Mouse (Mus musculus) thymus, postnatal 14 days (tissue): ENCODE measurements around the gene S100a2.
A peak's percentile ranks its signal among the peaks of the same experiment; 100 is the strongest.

Experiments
- DNase-seq: peaks from one replicate; pipeline ENCODE4 v3.0.0; 2021

The S100a2 gene

GRCm38 (mm10) chr3:90621552-90621951 lies 31.5 kb downstream of the S100a2 start:
- no peak for DNase-seq

DNA sequence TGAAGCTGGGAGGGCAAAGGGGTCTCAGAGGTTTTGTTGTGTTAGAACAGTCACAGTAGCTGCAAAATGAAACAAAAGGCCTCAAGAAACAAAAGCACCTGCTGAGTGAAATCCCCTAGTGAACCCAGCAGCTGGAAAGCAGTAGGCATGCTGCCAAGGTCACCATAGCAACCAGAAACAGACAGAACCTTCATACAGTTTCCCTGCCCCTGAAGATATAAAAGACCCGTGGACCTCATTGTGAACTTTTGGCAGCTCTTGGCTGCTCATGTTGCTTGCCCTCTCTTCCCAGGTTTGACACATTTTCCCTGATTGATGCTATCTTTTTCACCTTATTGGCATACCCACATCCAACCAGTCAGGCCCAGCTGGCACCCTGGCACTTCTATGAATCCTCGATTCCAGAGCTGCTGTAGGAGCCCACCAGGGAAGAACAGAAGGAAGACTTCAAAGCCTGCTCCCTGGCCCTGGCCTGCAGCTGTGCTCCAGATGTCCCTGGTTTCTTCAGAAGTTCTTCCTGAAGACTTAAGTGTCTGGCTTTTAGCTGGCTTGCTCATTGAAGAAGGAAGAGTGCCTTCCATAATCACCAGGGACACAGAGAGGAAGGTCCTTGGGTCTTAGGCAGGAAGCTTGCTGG lies 33.5 kb downstream of the S100a2 start:
- DNase-seq, result peak; percentile 58

DNA sequence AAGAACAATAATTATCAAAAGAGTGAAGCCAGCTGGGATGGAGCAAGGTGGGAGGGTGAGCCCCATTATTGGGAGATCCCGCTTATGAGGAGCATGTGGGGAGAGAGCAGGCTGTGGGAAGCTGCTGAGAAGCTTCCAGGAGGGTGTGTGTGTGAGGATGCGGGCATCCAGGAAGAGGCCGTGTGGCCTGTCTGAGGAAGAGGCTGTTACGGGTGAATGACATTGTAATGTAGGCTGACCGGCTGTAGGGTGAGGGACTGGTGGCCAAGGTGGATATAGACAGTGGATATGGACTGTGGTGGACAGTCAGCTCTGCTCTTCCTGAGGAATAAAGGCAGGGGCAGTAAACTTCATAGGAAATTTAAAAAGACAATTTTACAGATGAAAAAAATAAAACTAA lies 35.4 kb downstream of the S100a2 start:
- DNase-seq, result no peak

DNA sequence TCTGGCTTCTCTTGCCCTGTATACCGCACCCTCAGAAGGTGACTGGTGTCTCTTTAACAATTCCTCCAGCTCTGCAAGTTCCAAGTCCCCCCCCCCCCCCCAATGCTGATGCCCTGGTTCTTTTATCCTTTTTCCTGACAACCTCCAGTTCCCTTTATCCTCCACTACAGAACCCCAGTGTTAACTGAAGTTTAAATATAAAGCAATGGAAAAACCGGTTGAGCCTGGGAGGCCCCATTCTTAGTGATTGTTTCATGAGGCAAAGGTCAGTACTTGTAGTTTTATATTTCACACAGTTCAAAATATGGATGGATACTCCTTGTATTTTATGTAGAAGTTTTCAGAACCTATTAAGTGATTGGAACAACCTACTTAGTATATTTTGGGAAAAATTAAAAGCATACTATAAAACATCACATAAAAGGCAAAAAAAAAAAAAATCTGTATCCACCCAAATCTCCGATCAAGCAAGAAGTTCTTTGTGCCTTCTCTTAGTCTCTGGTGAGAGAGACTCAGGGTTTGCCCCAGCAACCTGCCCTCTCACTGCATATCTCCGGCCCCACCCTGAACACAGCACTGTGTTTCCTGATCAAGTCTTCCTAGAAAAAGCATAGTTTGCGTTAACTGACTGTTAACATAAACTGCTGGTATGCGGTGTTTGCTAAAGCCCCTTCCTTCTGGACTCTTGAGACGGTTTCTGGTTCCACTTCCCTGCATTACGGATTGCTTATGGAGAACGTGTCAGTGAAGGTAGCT lies 36.4 kb downstream of the S100a2 start:
- no peak for DNase-seq

DNA sequence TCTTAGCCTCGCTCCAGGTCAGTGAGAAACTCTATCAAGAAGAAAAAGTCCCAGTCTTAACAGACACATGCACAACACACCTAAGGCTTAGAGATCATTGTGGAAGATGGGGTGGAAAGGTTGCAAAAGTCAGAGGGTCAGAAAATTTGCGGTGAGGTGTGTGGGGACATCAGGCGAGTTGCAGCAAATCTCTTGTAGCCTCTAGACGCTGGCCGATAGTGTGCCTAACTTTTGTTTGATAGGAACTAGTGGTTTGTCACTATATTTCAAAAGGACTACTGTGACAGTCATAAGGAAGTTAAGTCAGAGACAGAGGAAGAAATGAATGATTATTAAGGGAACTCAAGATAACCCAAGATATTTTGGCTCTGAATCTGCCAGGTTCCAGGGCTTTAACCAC lies 37.3 kb downstream of the S100a2 start:
- no peak for DNase-seq

- DNase-seq, result no peak
These were observed 37.8 kb downstream of the S100a2 start for GRCm38 (mm10) chr3:90627807-90628206.

DNA sequence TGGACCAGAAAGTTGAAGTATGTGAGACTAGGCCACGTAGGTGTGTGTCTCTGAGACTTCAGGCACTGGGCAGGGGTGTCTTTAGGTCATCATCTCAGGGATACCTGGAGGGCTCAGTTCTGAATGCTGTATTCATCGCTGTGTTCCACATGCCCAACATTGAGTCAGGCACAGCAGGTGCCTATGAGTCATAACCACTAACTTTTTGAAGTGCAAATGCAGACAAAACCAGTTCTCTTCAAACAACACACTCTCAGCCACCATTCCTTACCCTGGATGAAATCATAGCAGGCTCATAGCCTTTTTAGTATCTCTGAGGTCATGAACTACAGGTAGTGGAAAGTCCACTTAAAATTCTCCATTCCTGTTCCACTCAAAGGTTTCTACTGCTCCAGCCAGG lies 39.3 kb downstream of the S100a2 start:
- no peak for DNase-seq

- no peak for DNase-seq
These were observed 41.9 kb downstream of the S100a2 start for GRCm38 (mm10) chr3:90631984-90632383.

DNA sequence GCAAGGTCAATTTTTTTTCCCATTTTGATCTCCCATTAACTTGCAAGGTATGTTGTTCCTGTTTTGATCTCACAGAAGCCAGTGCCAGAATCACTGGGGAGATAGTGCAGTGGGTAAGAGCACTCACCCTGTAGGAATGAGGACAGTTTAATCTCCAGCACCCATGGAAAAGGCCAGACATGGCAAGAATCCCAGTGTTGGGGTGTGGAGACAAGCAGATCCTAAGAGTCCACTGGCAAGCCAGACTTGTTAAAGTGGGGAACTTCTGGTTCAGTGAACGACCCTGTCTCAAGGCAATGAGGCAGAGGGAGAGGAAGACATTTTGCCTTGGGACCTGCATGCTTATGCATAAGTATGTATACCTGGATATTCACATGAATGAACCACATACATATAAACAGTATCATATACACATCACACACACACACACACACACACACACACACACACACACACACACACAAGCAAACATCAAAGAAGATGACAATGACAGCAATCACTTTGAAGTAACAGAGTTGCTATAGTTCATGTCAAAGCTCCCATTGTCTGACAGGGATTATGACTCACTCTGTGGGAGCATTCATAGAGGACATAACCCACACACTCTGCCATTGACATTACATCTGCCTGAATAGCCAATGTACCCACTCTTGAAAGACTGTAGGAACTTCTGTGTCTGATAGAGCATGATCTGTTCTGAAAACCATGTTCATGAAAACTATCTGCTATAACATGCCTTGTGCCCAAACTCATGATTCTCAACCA lies 48.6 kb downstream of the S100a2 start:
- no peak for DNase-seq

- peak; percentile 78 for DNase-seq
These were observed 49.6 kb downstream of the S100a2 start for GRCm38 (mm10) chr3:90639511-90640154.

- DNase-seq, result no peak
These were observed 50.9 kb downstream of the S100a2 start for GRCm38 (mm10) chr3:90640981-90641380.
